Mouse (Mus musculus): ENCODE data around the gene Gm42674. TPM values are rescaled to one million over a fixed set of nuclear protein-coding genes. Genes with fewer than 3 reads are reported as not detected.
A peak's percentile ranks its signal among the peaks of the same experiment; 100 is the strongest.

The Gm42674 gene
- polyA plus RNA-seq, 1 experiment from 2014 or later = not detected

DNA sequence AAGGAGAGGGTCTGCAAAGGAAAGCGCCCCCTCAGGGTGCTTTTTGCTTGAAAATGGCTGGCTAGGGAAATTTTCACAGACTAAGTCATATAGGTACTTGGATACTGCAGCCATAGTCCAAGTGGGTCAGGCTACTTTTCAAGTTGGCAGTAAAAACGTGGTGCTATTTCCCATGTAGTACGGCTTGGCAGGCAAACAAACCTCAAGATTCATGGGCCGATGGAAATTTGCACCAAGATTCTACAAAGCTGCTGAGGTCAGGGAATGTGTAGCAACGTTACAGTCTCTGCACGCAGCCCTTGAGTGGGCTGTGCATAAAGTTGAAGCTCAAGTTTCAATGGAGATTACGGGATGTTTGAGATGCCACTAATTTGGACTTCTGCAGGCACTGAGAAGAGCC is 22.3 kb upstream of the Gm42674 start:
- no peak for ATAC-seq (ENCODE audit: insufficient number of reproducible peaks, insufficient read depth, low FRiP score, low read depth)
- Histone ChIP-seq H3K36me3 (ENCODE audit: control insufficient read depth, insufficient read depth, low read length) (no peaks in the 10 kb centered on the region), H3K27ac (replicated peaks in 1 of 2; ENCODE audit: control insufficient read depth in 1 of 2, insufficient read depth in 1 of 2, low read depth in 2 of 2, low read length in 2 of 2) (no peak overlapping the region), H3K4me3 (ENCODE audit: control insufficient read depth in 1 of 2, insufficient read depth in 1 of 2, low read depth in 1 of 2, low read length in 2 of 2) (no peak overlapping the region), H3K9me3 (ENCODE audit: control insufficient read depth, low read length) (no peaks in the 10 kb centered on the region), H3K9ac (ENCODE audit: low read length) (no peak overlapping the region), H3K27me3 (ENCODE audit: control insufficient read depth, insufficient read depth, low read length) (no peaks in the 10 kb centered on the region), H3K4me2 (ENCODE audit: low read length) (no peak overlapping the region), H3K4me1 (ENCODE audit: control insufficient read depth in 2 of 2, insufficient read depth in 2 of 2, low read length in 2 of 2) (peaks cover 0 to 9% of the 10 kb centered on the region in 2 experiments; a peak in 3 of 4 replicates)
- WGBS = 43% methylated on average over 7 of the region's 7 CpGs

DNA sequence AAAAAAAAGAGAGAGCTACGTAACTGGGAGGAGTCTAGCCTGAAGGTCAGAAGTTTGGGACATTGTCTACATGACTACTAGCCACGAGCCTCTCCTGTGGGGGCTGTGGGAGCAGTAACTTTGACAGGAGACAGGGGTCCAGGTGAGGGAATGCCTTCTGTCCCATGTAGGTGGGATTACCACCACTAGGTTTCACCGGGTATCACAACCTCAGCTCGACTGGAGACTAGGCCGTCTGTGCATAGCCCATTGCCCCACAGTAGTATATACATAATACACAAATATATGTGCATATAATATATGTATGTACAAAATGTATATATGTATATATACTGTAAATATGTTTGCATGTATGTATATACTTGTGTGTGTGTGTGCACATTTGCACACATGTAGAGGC is 20.6 kb upstream of the Gm42674 start:
- 94% methylated on average over 5 of the region's 5 CpGs for WGBS
- H3K27me3 ChIP-seq (ENCODE audit: control insufficient read depth, insufficient read depth, low read length) = no peaks in the 10 kb centered on the region
- H3K4me1 ChIP-seq (ENCODE audit: control insufficient read depth in 2 of 2, insufficient read depth in 2 of 2, low read length in 2 of 2) = peaks cover 0 to 9% of the 10 kb centered on the region in 2 experiments; a peak in 3 of 4 replicates
- H3K36me3 ChIP-seq (ENCODE audit: control insufficient read depth, insufficient read depth, low read length) = no peaks in the 10 kb centered on the region
- no peak overlapping the region for H3K9ac ChIP-seq (ENCODE audit: low read length)
- H3K4me2 ChIP-seq (ENCODE audit: low read length) = no peak overlapping the region
- H3K4me3 ChIP-seq (ENCODE audit: control insufficient read depth in 1 of 2, insufficient read depth in 1 of 2, low read depth in 1 of 2, low read length in 2 of 2) = no peak overlapping the region
- H3K9me3 ChIP-seq (ENCODE audit: control insufficient read depth, low read length) = no peaks in the 10 kb centered on the region
- no peak for ATAC-seq (ENCODE audit: insufficient number of reproducible peaks, insufficient read depth, low FRiP score, low read depth)
- no peak overlapping the region for H3K27ac ChIP-seq (replicated peaks in 1 of 2; ENCODE audit: control insufficient read depth in 1 of 2, insufficient read depth in 1 of 2, low read depth in 2 of 2, low read length in 2 of 2)

DNA sequence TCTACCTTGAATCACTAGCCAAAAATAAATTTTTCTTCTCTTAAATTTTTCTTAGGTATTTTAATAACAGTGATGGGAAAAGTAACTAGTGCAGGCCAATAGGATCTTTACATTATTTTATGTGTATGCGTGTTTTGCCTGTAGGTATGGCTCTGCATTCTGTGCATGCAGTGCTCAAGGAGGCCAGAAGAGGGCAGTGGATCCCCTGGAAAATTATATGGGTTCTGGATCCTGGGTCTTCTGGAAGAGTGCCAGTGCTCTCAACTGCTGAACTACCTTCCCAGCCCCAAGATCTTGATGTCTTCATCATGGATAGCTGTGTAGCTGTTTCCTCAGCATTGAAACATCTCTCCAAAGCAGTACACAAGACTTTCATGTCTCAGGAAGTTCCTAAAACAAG is 19.5 kb upstream of the Gm42674 start:
- WGBS = 95% methylated on average over 1 of the region's 1 CpGs
- no peak overlapping the region for H3K27ac ChIP-seq (replicated peaks in 1 of 2; ENCODE audit: control insufficient read depth in 1 of 2, insufficient read depth in 1 of 2, low read depth in 2 of 2, low read length in 2 of 2)

GRCm38 (mm10) chr3:90582556-90582955 is 19.1 kb upstream of the Gm42674 start:
- no peak overlapping the region for H3K27ac ChIP-seq (replicated peaks in 1 of 2; ENCODE audit: control insufficient read depth in 1 of 2, insufficient read depth in 1 of 2, low read depth in 2 of 2, low read length in 2 of 2)
- no peak overlapping the region for H3K4me2 ChIP-seq (ENCODE audit: low read length)
- WGBS = 79% methylated on average over 4 of the region's 4 CpGs
- no peak overlapping the region for H3K4me3 ChIP-seq (ENCODE audit: control insufficient read depth in 1 of 2, insufficient read depth in 1 of 2, low read depth in 1 of 2, low read length in 2 of 2)
- no peak overlapping the region for H3K9ac ChIP-seq (ENCODE audit: low read length)
- H3K9me3 ChIP-seq (ENCODE audit: control insufficient read depth, low read length) = no peaks in the 10 kb centered on the region
- ATAC-seq (ENCODE audit: insufficient number of reproducible peaks, insufficient read depth, low FRiP score, low read depth) = no peak
- peaks cover 3 to 9% of the 10 kb centered on the region in 2 experiments for H3K4me1 ChIP-seq (ENCODE audit: control insufficient read depth in 2 of 2, insufficient read depth in 2 of 2, low read length in 2 of 2)
- no peaks in the 10 kb centered on the region for H3K27me3 ChIP-seq (ENCODE audit: control insufficient read depth, insufficient read depth, low read length)
- H3K36me3 ChIP-seq (ENCODE audit: control insufficient read depth, insufficient read depth, low read length) = no peaks in the 10 kb centered on the region

More for the DNA sequence above, 19.5 kb upstream of the Gm42674 start:
- H3K9ac ChIP-seq (ENCODE audit: low read length) = no peak overlapping the region
- H3K27me3 ChIP-seq (ENCODE audit: control insufficient read depth, insufficient read depth, low read length) = no peaks in the 10 kb centered on the region
- H3K4me1 ChIP-seq (ENCODE audit: control insufficient read depth in 2 of 2, insufficient read depth in 2 of 2, low read length in 2 of 2) = peaks cover under 1 to 9% of the 10 kb centered on the region in 2 experiments
- H3K4me2 ChIP-seq (ENCODE audit: low read length) = no peak overlapping the region
- H3K36me3 ChIP-seq (ENCODE audit: control insufficient read depth, insufficient read depth, low read length) = no peaks in the 10 kb centered on the region
- no peak overlapping the region for H3K4me3 ChIP-seq (ENCODE audit: control insufficient read depth in 1 of 2, insufficient read depth in 1 of 2, low read depth in 1 of 2, low read length in 2 of 2)
- no peak for ATAC-seq (ENCODE audit: insufficient number of reproducible peaks, insufficient read depth, low FRiP score, low read depth)
- no peaks in the 10 kb centered on the region for H3K9me3 ChIP-seq (ENCODE audit: control insufficient read depth, low read length)

DNA sequence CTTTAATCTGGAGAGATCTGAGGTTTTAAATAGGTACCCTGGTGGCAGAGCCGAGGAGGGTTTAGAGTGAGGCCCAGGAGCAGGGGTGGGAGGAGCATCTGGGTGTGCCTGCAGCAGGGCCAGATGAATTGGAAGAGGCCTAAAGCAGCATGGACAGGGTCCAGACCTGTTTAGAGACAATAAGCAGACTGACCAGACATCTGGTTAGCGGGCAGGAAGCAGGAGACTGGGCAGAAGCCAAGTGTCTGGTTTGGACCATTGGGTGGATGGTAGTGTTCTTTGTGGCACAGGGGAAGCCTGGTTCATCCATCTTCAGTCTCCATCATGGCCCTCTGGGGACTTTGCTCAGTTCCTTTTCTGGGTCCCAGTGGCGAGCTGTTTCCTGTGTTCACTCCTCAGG is 17.8 kb upstream of the Gm42674 start:
- peaks cover 5 to 9% of the 10 kb centered on the region in 2 experiments for H3K4me1 ChIP-seq (ENCODE audit: control insufficient read depth in 2 of 2, insufficient read depth in 2 of 2, low read length in 2 of 2)
- no peak overlapping the region for H3K4me2 ChIP-seq (ENCODE audit: low read length)
- no peaks in the 10 kb centered on the region for H3K36me3 ChIP-seq (ENCODE audit: control insufficient read depth, insufficient read depth, low read length)
- no peak overlapping the region for H3K27ac ChIP-seq (replicated peaks in 1 of 2; ENCODE audit: control insufficient read depth in 1 of 2, insufficient read depth in 1 of 2, low read depth in 2 of 2, low read length in 2 of 2)
- no peaks in the 10 kb centered on the region for H3K27me3 ChIP-seq (ENCODE audit: control insufficient read depth, insufficient read depth, low read length)
- no peaks in the 10 kb centered on the region for H3K9me3 ChIP-seq (ENCODE audit: control insufficient read depth, low read length)
- 17% methylated on average over 3 of the region's 3 CpGs for WGBS
- no peak overlapping the region for H3K4me3 ChIP-seq (ENCODE audit: control insufficient read depth in 1 of 2, insufficient read depth in 1 of 2, low read depth in 1 of 2, low read length in 2 of 2)
- ATAC-seq (ENCODE audit: insufficient number of reproducible peaks, insufficient read depth, low FRiP score, low read depth) = no peak
- H3K9ac ChIP-seq (ENCODE audit: low read length) = no peak overlapping the region

GRCm38 (mm10) chr3:90585595-90585994 is 16.1 kb upstream of the Gm42674 start:
- Histone ChIP-seq H3K4me3 (ENCODE audit: control insufficient read depth in 1 of 2, insufficient read depth in 1 of 2, low read depth in 1 of 2, low read length in 2 of 2) (no peak overlapping the region), H3K9ac (ENCODE audit: low read length) (no peak overlapping the region), H3K36me3 (ENCODE audit: control insufficient read depth, insufficient read depth, low read length) (no peaks in the 10 kb centered on the region), H3K9me3 (ENCODE audit: control insufficient read depth, low read length) (no peaks in the 10 kb centered on the region), H3K27me3 (ENCODE audit: control insufficient read depth, insufficient read depth, low read length) (no peaks in the 10 kb centered on the region), H3K4me1 (ENCODE audit: control insufficient read depth in 2 of 2, insufficient read depth in 2 of 2, low read length in 2 of 2) (peaks cover 5 to 9% of the 10 kb centered on the region in 2 experiments), H3K4me2 (ENCODE audit: low read length) (no peak overlapping the region), H3K27ac (replicated peaks in 1 of 2; ENCODE audit: control insufficient read depth in 1 of 2, insufficient read depth in 1 of 2, low read depth in 2 of 2, low read length in 2 of 2) (no peak overlapping the region)
- WGBS = 32% methylated on average over 5 of the region's 5 CpGs
- no peak for ATAC-seq (ENCODE audit: insufficient number of reproducible peaks, insufficient read depth, low FRiP score, low read depth)

DNA sequence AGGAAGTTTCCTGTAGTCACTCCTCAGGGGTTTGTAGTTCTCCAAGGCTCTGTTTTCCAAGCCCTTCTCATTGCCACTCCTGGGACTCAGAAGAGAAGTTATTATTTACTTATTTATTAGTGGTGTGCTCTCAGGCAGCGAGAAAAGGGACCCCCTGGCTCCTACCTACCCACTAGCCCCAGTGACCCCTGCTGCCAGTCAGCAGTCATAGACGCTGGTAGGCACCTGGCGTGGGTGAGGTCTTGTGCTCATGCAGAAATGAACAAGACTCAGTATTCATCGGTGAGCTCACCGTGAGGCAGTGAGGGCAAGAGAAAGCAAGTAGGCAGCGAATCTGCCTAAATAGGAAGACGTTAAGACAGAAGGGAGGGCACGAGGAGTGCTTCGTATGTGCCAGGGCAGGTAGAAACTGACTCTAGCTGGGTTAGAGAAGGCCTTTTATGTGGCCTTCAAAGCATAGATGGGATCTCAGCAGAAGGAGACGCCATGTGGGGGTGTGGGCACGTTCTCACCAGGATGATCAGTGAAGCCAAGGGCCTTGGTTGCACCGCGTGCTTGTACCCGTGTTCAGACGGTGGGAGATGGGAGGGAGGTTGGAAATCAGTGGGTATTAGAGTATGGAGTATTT is 15.6 kb upstream of the Gm42674 start:
- Histone ChIP-seq H3K9ac (ENCODE audit: low read length) (no peak overlapping the region), H3K4me2 (ENCODE audit: low read length) (no peak overlapping the region), H3K27ac (replicated peaks in 1 of 2; ENCODE audit: control insufficient read depth in 1 of 2, insufficient read depth in 1 of 2, low read depth in 2 of 2, low read length in 2 of 2) (0 out of 4 replicates have a peak overlapping the region, but pooled peaks of 1 of the 2 experiments have one; percentile 14), H3K9me3 (ENCODE audit: control insufficient read depth, low read length) (no peaks in the 10 kb centered on the region), H3K36me3 (ENCODE audit: control insufficient read depth, insufficient read depth, low read length) (no peaks in the 10 kb centered on the region), H3K4me1 (ENCODE audit: control insufficient read depth in 2 of 2, insufficient read depth in 2 of 2, low read length in 2 of 2) (peaks cover 5 to 9% of the 10 kb centered on the region in 2 experiments), H3K27me3 (ENCODE audit: control insufficient read depth, insufficient read depth, low read length) (no peaks in the 10 kb centered on the region), H3K4me3 (ENCODE audit: control insufficient read depth in 1 of 2, insufficient read depth in 1 of 2, low read depth in 1 of 2, low read length in 2 of 2) (no peak overlapping the region)
- 80% methylated on average over 15 of the region's 15 CpGs for WGBS
- ATAC-seq (ENCODE audit: insufficient number of reproducible peaks, insufficient read depth, low FRiP score, low read depth) = no peak

GRCm38 (mm10) chr3:90586906-90587305 is 14.8 kb upstream of the Gm42674 start:
- 45% methylated on average over 10 of the region's 10 CpGs for WGBS
- H3K4me3 ChIP-seq (ENCODE audit: control insufficient read depth in 1 of 2, insufficient read depth in 1 of 2, low read depth in 1 of 2, low read length in 2 of 2) = no peak overlapping the region
- no peaks in the 10 kb centered on the region for H3K9me3 ChIP-seq (ENCODE audit: control insufficient read depth, low read length)
- 0 out of 2 replicates have a peak, but pooled peaks have one; percentile 32 for ATAC-seq (ENCODE audit: insufficient number of reproducible peaks, insufficient read depth, low FRiP score, low read depth)
- no peaks in the 10 kb centered on the region for H3K27me3 ChIP-seq (ENCODE audit: control insufficient read depth, insufficient read depth, low read length)
- peaks cover 5 to 9% of the 10 kb centered on the region in 2 experiments for H3K4me1 ChIP-seq (ENCODE audit: control insufficient read depth in 2 of 2, insufficient read depth in 2 of 2, low read length in 2 of 2)
- 0 out of 4 replicates have a peak overlapping the region, but pooled peaks of 1 of the 2 experiments have one; percentile 14 for H3K27ac ChIP-seq (replicated peaks in 1 of 2; ENCODE audit: control insufficient read depth in 1 of 2, insufficient read depth in 1 of 2, low read depth in 2 of 2, low read length in 2 of 2)
- H3K36me3 ChIP-seq (ENCODE audit: control insufficient read depth, insufficient read depth, low read length) = no peaks in the 10 kb centered on the region
- H3K4me2 ChIP-seq (ENCODE audit: low read length) = no peak overlapping the region
- H3K9ac ChIP-seq (ENCODE audit: low read length) = no peak overlapping the region

Data from heart, embryonic 14.5 days (tissue).